Mouse (Mus musculus) neural tube, embryonic 12.5 days (tissue): ENCODE results near the gene Hoga1. TPM values are rescaled to one million over a fixed set of nuclear protein-coding genes. Genes with fewer than 3 reads are reported as not detected.

Experiments
- ATAC-seq: fragments of 200-750 bp; cut with Nextera tagmentation; 2 replicates; pipeline ENCODE4 v1.8.0; 2017; ENCODE audit warnings: low read depth, mild to moderate bottlenecking, moderate TSS enrichment, moderate library complexity; ENCODE audit not compliant: low FRiP score
- H3K27ac ChIP-seq: fragments of 300-500 bp; sonication (generic); 2 replicates; pipeline ENCODE4 v1.5.1; 2016
- H3K27me3 ChIP-seq: fragments of 300-500 bp; sonication (generic); replicated peaks from 2 replicates; pipeline ENCODE4 v1.6.1; 2016; ENCODE audit warnings: mild to moderate bottlenecking
- H3K36me3 ChIP-seq: fragments of 300-500 bp; sonication (generic); 2 replicates; pipeline ENCODE4 v1.6.1; 2016; ENCODE audit warnings: mild to moderate bottlenecking
- H3K4me1 ChIP-seq: fragments of 300-500 bp; sonication (generic); 2 replicates; pipeline ENCODE4 v1.6.1; 2016
- H3K4me2 ChIP-seq: fragments of 300-500 bp; sonication (generic); replicated peaks from 2 replicates; pipeline ENCODE4 v1.6.1; 2016; ENCODE audit warnings: mild to moderate bottlenecking
- H3K4me3 ChIP-seq: fragments of 300-500 bp; sonication (generic); 2 replicates; pipeline ENCODE4 v1.5.1; 2016
- H3K9ac ChIP-seq: fragments of 300-500 bp; sonication (generic); 2 replicates; pipeline ENCODE4 v1.6.1; 2016; ENCODE audit warnings: mild to moderate bottlenecking
- H3K9me3 ChIP-seq: fragments of 300-500 bp; sonication (generic); 2 replicates; pipeline ENCODE4 v1.6.1; 2016; ENCODE audit warnings: mild to moderate bottlenecking
- WGBS: fragments of 180-500 bp; shearing (Covaris S2); methylation state at CpG from one replicate; pipeline ENCODE4 v1.1.7; 2016; 5-methylcytosine and 5-hydroxymethylcytosine counted together
- polyA plus RNA-seq: library from polyadenylated mRNA; unstranded; fragments of >200 nt; fragmentation: Nextera tagmentation; extraction: Ambion mirVana; gene quantifications from 2 replicates; pipeline ENCODE4 v1.2.1, GENCODE M21; 2016

The Hoga1 gene
- polyA plus RNA-seq, 1 experiment from 2014 or later = 1.0 TPM

DNA sequence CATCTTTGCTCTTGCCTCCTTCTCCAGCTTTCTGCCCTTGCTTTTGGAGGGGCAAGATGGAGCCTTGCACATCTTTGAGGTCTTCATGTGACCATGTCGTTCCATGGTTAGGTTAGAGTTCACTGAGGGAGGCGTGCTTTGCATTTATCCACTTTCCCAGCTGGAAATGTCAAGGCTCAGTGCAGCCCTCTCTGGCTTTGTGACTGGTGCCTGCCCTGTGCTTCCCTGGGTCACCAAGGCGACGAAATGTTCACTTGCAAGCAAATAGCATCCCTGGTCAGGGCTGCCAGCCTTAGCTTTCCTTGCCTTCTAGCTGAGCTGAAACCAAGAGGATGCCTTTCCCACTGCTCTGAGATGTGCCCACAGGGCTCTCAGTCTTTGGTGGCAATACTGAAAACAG lies 35.0 kb upstream of the Hoga1 start:
- Histone ChIP-seq H3K9me3 (no peaks in the 10 kb centered on the region), H3K27me3 (no peaks in the 10 kb centered on the region), H3K4me2 (no peak overlapping the region), H3K27ac (no peak overlapping the region), H3K36me3 (no peaks in the 10 kb centered on the region), H3K4me1 (peaks cover 11% of the 10 kb centered on the region; the same call in 1 of the 2 replicates), H3K9ac (no peak overlapping the region), H3K4me3 (no peak overlapping the region)
- ATAC-seq = no peak
- 58% methylated on average over 4 of the region's 4 CpGs for WGBS

DNA sequence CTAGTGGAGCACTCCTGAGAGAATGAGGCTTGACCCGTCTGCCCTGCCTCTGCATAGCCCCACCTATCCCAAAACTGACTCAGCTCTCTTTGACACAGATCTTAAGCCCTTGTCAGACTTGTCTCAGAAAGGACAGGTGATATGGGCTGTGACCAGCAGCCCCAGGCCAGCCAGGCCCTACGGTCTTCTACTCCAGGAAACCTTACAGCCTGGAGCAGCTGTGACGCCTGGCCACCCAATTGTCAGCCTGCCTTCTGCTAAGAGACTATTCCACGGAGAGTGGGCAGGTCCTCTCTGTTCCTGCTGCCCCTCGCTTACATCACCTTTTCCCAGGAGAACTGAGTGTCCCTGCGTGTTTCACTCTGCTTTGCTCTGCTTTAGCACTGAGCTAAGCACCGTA lies 34.3 kb upstream of the Hoga1 start:
- no peak overlapping the region for H3K9ac ChIP-seq
- peaks cover 11% of the 10 kb centered on the region; the same call in 1 of the 2 replicates for H3K4me1 ChIP-seq
- no peaks in the 10 kb centered on the region for H3K9me3 ChIP-seq
- no peak overlapping the region for H3K4me3 ChIP-seq
- ATAC-seq = no peak
- 83% methylated on average over 7 of the region's 7 CpGs for WGBS
- H3K4me2 ChIP-seq = no peak overlapping the region
- H3K36me3 ChIP-seq = no peaks in the 10 kb centered on the region
- no peaks in the 10 kb centered on the region for H3K27me3 ChIP-seq
- H3K27ac ChIP-seq = no peak overlapping the region

DNA sequence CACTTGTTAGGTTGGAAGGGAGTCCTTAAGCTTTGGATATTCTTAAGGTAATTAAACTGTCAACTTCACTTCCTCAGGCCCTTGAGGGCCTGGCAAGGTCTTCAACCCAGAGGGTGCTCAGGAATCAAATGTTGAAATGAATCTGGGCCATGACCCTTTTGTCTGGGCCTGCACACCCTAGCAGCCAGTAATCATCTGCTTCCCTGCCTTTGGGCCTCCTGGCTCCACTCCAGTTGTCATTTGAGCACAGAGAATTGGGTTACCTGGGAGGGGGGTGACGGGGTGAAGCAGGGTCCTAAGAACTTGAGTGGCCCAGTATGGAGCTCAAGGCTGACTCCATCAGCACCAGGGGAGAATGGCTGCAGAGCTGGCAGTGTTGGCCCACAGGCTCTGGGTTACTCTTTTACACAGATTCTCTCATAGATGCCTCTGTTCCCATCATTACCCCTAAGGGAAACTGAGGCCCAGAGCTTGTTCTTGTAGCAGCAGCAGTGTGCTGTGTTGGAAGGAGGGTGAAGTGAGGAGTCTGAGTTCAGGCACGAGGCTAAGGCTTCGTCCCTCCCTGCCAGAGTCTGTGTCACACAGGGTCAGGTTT lies 31.1 kb upstream of the Hoga1 start:
- Histone ChIP-seq H3K4me1 (peaks cover 12% of the 10 kb centered on the region; the same call in 1 of the 2 replicates), H3K9ac (no peak overlapping the region), H3K36me3 (no peaks in the 10 kb centered on the region), H3K27me3 (no peaks in the 10 kb centered on the region), H3K4me2 (no peak overlapping the region), H3K9me3 (no peaks in the 10 kb centered on the region), H3K27ac (no peak overlapping the region), H3K4me3 (no peak overlapping the region)
- ATAC-seq = no peak
- 88% methylated on average over 3 of the region's 3 CpGs for WGBS

DNA sequence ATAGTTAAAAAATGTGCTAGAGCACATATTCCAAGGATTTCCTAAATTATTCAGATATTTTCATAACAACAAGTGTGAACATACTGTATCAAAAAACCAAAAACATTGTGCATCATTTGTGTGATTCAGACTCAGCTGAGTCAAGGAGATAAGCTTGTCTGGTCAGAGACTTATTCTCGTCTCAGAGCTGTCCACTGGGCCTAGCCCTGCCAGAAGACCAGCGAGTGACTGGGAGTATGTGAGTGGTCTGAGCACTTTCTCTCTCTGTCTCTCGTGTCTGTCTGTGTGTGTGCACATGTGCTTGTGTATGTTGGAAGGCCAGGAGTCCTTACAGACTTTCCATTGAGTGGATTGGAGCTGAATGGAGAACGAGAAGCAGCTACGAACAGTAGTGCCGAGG lies 30.4 kb upstream of the Hoga1 start:
- WGBS = 84% methylated on average over 6 of the region's 6 CpGs

DNA sequence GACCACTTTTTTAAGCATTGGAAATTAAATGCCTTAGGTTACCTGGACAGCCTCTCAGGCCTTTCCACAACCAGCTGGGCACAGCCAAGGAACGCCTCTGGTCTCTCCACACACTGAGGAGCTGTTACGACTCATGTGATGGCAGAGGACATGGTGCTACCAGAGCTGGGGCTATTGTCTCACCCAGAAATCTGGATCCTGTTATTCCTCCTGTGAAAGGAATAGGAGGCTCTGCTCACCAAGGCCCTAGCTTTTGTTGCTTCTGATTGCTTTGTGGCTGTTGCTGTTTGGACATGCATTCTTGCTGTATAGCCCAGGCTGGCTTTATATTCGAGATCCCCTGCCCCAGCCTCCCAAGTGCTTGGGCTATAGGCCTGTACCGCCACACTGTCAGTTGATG lies 29.2 kb upstream of the Hoga1 start:
- Histone ChIP-seq H3K36me3 (no peaks in the 10 kb centered on the region), H3K9ac (no peak overlapping the region), H3K4me3 (no peak overlapping the region), H3K4me1 (0 out of 2 replicates have a peak, but pooled peaks cover 6% of the 10 kb centered on the region), H3K27me3 (no peaks in the 10 kb centered on the region), H3K9me3 (no peaks in the 10 kb centered on the region), H3K27ac (no peak overlapping the region), H3K4me2 (no peak overlapping the region)
- WGBS = 66% methylated on average over 4 of the region's 4 CpGs
- no peak for ATAC-seq

More for the DNA sequence above, 30.4 kb upstream of the Hoga1 start:
- Histone ChIP-seq H3K4me3 (no peak overlapping the region), H3K27ac (no peak overlapping the region), H3K9ac (no peak overlapping the region), H3K9me3 (no peaks in the 10 kb centered on the region), H3K4me1 (peaks cover 12% of the 10 kb centered on the region; the same call in 1 of the 2 replicates), H3K36me3 (no peaks in the 10 kb centered on the region), H3K4me2 (no peak overlapping the region), H3K27me3 (no peaks in the 10 kb centered on the region)
- no peak for ATAC-seq

DNA sequence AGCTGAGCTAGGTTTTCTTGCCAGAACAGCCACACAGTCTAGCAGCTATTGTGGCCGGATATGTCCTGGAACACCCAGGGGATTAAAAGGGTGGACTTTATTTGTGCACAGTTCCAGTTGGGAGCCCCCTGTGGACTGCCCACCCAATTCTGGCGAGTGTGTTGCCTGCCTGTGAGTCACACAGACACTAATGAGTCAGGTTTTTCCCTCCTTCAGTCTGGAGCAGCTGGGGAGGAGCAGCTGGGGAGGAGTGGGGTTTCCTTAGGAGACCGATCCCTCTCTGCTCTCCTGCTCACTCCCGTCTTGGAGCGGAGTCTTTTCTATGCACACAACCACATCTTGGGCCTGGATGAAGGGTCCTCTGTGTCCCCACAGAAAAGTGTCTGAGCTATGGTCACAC lies 28.6 kb upstream of the Hoga1 start:
- Histone ChIP-seq H3K27me3 (no peaks in the 10 kb centered on the region), H3K4me3 (no peak overlapping the region), H3K9me3 (no peaks in the 10 kb centered on the region), H3K4me1 (0 out of 2 replicates have a peak, but pooled peaks cover 6% of the 10 kb centered on the region), H3K4me2 (no peak overlapping the region), H3K36me3 (no peaks in the 10 kb centered on the region), H3K9ac (no peak overlapping the region), H3K27ac (no peak overlapping the region)
- no peak for ATAC-seq
- WGBS = 67% methylated on average over 5 of the region's 5 CpGs

DNA sequence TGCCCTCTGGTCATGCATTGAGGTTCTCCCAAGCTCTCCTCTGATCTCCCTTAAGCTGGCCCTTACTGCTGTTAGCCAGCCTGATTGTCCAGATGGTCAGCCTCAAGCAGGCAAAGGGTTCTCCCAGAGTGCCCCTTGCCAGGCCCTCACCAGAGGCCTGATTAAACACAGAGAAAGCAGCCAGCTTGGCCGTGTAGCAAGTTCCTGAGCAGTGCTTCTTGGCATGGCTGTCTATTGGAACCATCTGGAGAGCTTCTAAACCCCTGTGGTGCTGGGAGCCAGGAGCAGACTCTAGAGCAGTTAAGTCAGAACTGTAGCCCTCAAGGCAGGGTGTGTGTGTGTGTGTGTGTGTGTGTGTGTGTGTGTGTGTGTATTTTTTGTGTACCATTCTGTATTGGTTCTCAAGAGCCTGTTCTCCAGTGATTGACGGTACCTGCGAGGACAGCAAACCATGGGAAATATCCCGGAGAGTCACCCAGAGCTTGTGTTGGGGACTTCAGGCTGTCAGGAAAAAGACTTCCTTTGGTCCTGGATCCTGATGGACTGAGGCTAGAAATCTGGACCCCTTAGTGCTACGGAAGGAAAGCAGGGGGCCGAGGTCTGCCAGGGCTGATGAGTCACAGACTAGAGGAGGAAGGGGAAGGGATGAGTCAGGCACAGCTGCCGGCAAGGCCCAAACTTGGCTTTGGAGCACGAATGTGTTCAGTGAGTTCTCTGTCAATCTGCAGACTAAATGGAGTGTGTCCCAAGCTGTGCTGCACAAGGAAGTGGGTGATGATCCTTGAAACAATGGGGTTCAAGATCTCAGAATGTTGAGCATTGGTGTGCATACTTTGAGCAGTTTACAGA lies 27.8 kb upstream of the Hoga1 start:
- no peak overlapping the region for H3K4me3 ChIP-seq
- WGBS = 84% methylated on average over 8 of the region's 8 CpGs

DNA sequence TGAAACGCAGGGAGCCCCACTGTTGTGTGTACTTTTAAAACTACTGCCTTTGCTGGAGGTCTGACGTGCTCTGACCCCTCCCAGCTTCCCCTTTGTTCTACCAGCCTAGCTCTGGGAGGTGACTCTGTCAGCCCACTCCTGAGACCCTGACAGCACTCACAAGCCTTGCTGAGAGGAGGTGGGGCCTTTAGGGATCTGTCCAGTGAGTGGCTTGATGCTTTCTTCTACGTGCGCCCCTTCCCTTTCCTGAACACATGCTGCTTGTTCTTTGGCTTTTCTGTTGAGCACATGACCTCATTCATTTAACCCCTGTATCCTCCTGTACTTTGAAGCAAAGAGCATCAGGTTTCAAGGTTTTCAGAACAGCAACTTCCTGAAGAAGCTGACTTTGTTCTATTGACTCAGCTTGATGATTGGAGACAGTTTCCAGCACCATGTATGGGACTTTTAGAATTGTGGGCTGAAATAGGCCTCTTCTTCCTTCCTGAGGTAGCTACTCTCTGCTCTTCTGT lies 26.3 kb upstream of the Hoga1 start:
- 48% methylated on average over 4 of the region's 4 CpGs for WGBS
- no peak overlapping the region for H3K27ac ChIP-seq
- no peaks in the 10 kb centered on the region for H3K27me3 ChIP-seq
- H3K4me1 ChIP-seq = 0 out of 2 replicates have a peak, but pooled peaks cover 6% of the 10 kb centered on the region
- no peak overlapping the region for H3K9ac ChIP-seq
- no peaks in the 10 kb centered on the region for H3K9me3 ChIP-seq
- no peak for ATAC-seq
- no peak overlapping the region for H3K4me3 ChIP-seq
- H3K4me2 ChIP-seq = no peak overlapping the region
- H3K36me3 ChIP-seq = no peaks in the 10 kb centered on the region

More for the DNA sequence above, 27.8 kb upstream of the Hoga1 start:
- no peak for ATAC-seq
- Histone ChIP-seq H3K27ac (0 out of 2 replicates have a peak overlapping the region, but pooled peaks have one; percentile 26), H3K27me3 (no peaks in the 10 kb centered on the region), H3K4me2 (no peak overlapping the region), H3K36me3 (no peaks in the 10 kb centered on the region), H3K9ac (no peak overlapping the region), H3K4me1 (0 out of 2 replicates have a peak, but pooled peaks cover 6% of the 10 kb centered on the region), H3K9me3 (no peaks in the 10 kb centered on the region)

DNA sequence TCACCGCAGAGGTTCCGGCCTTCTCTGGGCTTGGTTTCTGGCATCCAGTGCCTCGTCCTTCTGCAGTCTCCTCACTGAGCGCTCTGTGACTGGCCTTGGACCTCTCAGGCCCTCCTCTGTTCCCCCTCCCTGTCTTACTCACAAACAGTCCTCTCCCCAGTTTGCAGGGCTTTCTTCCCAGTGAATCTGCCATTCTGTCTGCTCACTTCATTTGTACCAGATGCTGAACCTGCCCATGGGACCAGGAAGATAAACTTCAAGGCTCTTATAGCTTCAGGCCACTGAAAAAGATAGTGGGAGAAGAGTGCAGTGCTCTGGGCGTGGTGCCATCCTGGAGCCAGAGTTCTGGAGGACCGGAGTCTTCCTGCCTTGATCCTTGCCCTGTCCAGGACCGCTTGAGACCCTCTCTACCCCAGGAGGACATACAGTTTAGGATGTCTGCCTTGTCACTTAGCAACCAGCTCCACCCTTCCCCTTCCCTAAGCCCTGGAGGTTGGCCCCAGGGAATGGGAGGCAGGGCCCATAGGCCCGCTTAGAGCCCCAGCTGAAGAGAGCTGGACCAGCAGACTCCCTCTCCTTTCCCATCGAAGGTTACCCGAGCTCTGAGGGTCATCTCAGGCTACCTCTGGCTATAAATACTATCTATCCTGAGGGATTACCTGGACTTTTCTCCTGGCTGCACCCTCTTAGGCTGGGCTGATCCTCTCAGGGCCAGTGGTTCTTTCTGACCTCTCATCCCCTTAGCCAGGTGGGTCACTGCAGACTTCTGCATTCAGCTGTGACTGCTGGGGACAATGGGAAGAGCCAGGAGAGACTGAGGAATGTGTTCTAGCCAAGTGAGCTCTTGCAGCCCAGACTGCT lies 23.5 kb upstream of the Hoga1 start:
- WGBS = 64% methylated on average over 10 of the region's 10 CpGs
- no peak for ATAC-seq
- Histone ChIP-seq H3K4me3 (no peak overlapping the region), H3K9me3 (no peaks in the 10 kb centered on the region), H3K27ac (no peak overlapping the region), H3K9ac (no peak overlapping the region), H3K36me3 (no peaks in the 10 kb centered on the region), H3K4me1 (0 out of 2 replicates have a peak, but pooled peaks cover 5% of the 10 kb centered on the region), H3K27me3 (no peaks in the 10 kb centered on the region), H3K4me2 (no peak overlapping the region)

DNA sequence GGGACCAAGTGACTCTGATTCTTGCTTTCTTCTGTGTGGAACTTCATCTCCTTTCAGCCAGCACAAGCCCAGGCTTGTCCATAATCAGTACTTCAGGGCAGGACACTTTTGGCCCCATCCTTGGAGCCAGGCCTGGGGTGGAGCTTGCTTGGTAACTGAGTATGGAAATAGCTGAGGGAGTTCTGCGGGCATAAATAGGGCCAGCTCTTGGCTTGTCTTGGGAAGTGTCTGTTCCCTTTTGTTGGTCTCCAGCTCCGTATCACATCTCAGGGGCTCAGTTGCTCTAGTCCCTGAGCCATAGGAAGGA lies 22.9 kb upstream of the Hoga1 start:
- H3K27ac ChIP-seq = no peak overlapping the region

DNA sequence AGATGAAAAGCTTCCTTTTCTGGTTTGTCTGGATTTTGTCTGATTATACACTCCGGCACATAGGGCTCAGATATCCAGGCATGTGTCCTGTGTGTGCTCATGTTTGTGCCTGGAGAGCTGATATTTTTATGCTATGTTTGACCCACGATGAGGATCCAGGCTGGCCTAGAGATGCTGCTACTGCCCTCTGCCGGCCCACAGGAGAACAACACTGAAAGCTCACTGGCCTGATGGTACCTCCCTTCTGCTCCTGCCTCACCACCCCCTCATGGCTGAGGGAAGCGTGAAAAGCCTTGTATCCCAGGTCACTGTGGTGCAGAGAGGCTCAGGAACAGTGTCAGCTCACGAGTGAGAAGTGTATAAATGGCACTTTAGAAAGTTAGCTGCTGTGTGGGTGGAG lies 19.3 kb upstream of the Hoga1 start:
- Histone ChIP-seq H3K27me3 (no peaks in the 10 kb centered on the region), H3K36me3 (no peaks in the 10 kb centered on the region), H3K4me1 (no peaks in the 10 kb centered on the region), H3K9me3 (no peaks in the 10 kb centered on the region), H3K27ac (no peak overlapping the region), H3K4me3 (no peak overlapping the region), H3K9ac (no peak overlapping the region), H3K4me2 (no peak overlapping the region)
- 8% methylated on average over 5 of the region's 5 CpGs for WGBS
- ATAC-seq = no peak

More for the DNA sequence above, 22.9 kb upstream of the Hoga1 start:
- no peaks in the 10 kb centered on the region for H3K4me1 ChIP-seq
- ATAC-seq = no peak
- H3K4me3 ChIP-seq = no peak overlapping the region
- no peaks in the 10 kb centered on the region for H3K9me3 ChIP-seq
- no peak overlapping the region for H3K9ac ChIP-seq
- no peak overlapping the region for H3K4me2 ChIP-seq
- WGBS = 81% methylated on average over 2 of the region's 2 CpGs
- no peaks in the 10 kb centered on the region for H3K36me3 ChIP-seq
- no peaks in the 10 kb centered on the region for H3K27me3 ChIP-seq

DNA sequence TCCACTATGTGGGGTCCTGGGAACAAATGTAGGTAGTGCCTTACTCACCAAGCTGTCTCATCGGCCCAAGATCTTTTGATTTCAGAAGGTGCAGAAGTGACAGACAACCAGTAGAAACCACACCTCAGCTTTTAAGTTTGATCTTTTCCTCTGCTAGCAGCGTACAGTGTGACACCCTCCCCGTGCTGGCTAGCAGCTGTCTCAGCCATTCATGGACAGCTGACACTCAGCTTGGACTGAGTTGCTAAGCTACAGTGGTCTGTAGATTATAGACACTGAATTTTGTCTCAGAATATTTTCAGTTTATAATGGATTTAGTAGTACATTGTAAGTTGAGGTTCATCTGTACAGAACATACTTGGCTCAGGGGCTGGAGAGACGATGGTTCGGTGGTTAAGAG lies 14.3 kb upstream of the Hoga1 start:
- Histone ChIP-seq H3K4me2 (no peak overlapping the region), H3K4me3 (no peak overlapping the region), H3K27ac (no peak overlapping the region), H3K4me1 (0 out of 2 replicates have a peak, but pooled peaks cover 16% of the 10 kb centered on the region), H3K9me3 (no peaks in the 10 kb centered on the region), H3K27me3 (no peaks in the 10 kb centered on the region), H3K9ac (no peak overlapping the region), H3K36me3 (peaks cover 7% of the 10 kb centered on the region; the same call in 1 of the 2 replicates)
- 86% methylated on average over 5 of the region's 5 CpGs for WGBS
- ATAC-seq = no peak
